Mouse (Mus musculus) lung, embryonic 16.5 days (tissue): ENCODE data around the gene Fcrlb. TPM values are rescaled to one million over a fixed set of nuclear protein-coding genes. Genes with fewer than 3 reads are reported as not detected.

Experiments used
- ATAC-seq: fragments of 200-750 bp; cut with Nextera tagmentation; 2 replicates; pipeline ENCODE4 v1.8.0; 2017; ENCODE audit warnings: low read depth, mild to moderate bottlenecking, moderate library complexity
- H3K27ac ChIP-seq: fragments of 300-500 bp; sonication (generic); 2 replicates; pipeline ENCODE4 v1.5.1; 2014; ENCODE audit warnings: mild to moderate bottlenecking, control low read depth, low read length
- H3K27me3 ChIP-seq: fragments of 300-500 bp; sonication (generic); 2 replicates; pipeline ENCODE4 v1.6.1; 2014; ENCODE audit warnings: low read depth, low read length, mixed read lengths; ENCODE audit not compliant: control insufficient read depth, insufficient read depth
- H3K36me3 ChIP-seq: fragments of 300-500 bp; sonication (generic); 2 replicates; pipeline ENCODE4 v1.6.1; 2014; ENCODE audit warnings: low read length; ENCODE audit not compliant: control insufficient read depth, insufficient read depth
- H3K4me1 ChIP-seq: fragments of 300-500 bp; sonication (generic); replicated peaks from 2 replicates; pipeline ENCODE4 v1.6.1; 2014; ENCODE audit warnings: low read length, mixed read lengths; ENCODE audit not compliant: control insufficient read depth, insufficient read depth
- H3K4me2 ChIP-seq: fragments of 300-500 bp; sonication (generic); 2 replicates; pipeline ENCODE4 v1.6.1; 2014; ENCODE audit warnings: low read depth, low read length, control low read depth
- H3K4me3 ChIP-seq: fragments of 300-500 bp; sonication (generic); 2 replicates; pipeline ENCODE4 v1.5.1; 2014; ENCODE audit warnings: mild to moderate bottlenecking, low read length, control low read depth
- H3K9ac ChIP-seq: fragments of 300-500 bp; sonication (generic); 2 replicates; pipeline ENCODE4 v1.6.1; 2014; ENCODE audit warnings: low read length, control low read depth
- H3K9me3 ChIP-seq: fragments of 300-500 bp; sonication (generic); 2 replicates; pipeline ENCODE4 v1.6.1; 2016; ENCODE audit warnings: low read length; ENCODE audit not compliant: control insufficient read depth
- WGBS: fragments of 180-500 bp; shearing (Covaris S2); extraction: QIAGEN DNeasy Blood & Tissue Kit; methylation state at CpG from one replicate; pipeline ENCODE4 v1.1.7; 2014; 5-methylcytosine and 5-hydroxymethylcytosine counted together
- polyA plus RNA-seq: library from polyadenylated mRNA; unstranded; fragments of >200 nt; fragmentation: Nextera tagmentation; extraction: Ambion mirVana; gene quantifications from 2 replicates; pipeline ENCODE4 v1.2.1, GENCODE M21; 2015

Fcrlb gene
- polyA plus RNA-seq, 1 experiment from 2014 or later, result not detected

DNA sequence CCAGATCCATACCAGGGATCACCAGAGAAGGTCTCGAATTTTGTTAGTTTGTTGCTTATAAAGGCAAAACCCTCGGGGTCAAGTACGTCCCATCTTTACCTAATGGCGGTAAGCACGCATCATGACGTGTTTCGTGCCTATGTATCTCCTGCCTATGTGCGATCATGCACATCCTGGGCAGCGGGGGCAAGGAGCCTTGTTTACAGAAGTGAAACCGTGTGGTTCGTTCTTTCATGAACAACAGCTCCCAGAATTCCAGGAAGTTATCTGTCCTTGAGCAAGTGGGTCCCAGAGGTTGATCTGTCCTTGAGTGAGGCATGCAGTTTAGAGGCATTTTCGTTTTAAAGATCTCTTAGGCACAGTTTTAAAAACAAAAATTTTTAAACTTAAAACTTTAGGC is 26.5 kb upstream of the Fcrlb start:
- Histone ChIP-seq H3K9ac (no peak overlapping the region), H3K27ac (no peak overlapping the region), H3K27me3 (no peaks in the 10 kb centered on the region), H3K9me3 (peaks cover 4% of the 10 kb centered on the region; the same call in 1 of the 2 replicates), H3K36me3 (no peaks in the 10 kb centered on the region), H3K4me2 (no peak overlapping the region), H3K4me1 (no peaks in the 10 kb centered on the region), H3K4me3 (no peak overlapping the region)
- no peak for ATAC-seq
- 84% methylated on average over 12 of the region's 12 CpGs for WGBS

DNA sequence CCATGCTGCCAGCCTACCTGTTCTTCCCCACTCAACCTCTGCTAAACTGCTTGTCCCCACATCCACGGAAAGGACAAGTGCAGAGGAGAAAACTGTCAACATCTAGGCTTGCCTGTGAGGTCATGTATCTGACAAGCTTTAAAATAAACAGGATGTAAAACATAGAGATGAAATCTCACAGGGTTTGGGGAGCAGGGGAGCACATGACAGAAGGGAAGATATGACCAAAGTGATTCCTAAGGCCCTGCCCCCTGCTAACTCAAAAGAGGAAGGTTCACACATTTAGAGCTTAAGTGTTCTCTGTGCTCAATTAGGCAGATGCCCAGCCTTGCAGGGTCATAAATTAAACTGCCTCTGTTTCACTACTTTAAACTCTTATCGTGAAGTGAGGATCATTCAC is 21.6 kb upstream of the Fcrlb start:
- Histone ChIP-seq H3K4me3 (no peak overlapping the region), H3K9me3 (0 out of 2 replicates have a peak, but pooled peaks cover 2% of the 10 kb centered on the region), H3K27me3 (no peaks in the 10 kb centered on the region), H3K27ac (no peak overlapping the region), H3K4me2 (no peak overlapping the region), H3K36me3 (no peaks in the 10 kb centered on the region), H3K9ac (no peak overlapping the region), H3K4me1 (no peaks in the 10 kb centered on the region)
- WGBS, result 46% methylated on average over 2 of the region's 2 CpGs
- no peak for ATAC-seq

DNA sequence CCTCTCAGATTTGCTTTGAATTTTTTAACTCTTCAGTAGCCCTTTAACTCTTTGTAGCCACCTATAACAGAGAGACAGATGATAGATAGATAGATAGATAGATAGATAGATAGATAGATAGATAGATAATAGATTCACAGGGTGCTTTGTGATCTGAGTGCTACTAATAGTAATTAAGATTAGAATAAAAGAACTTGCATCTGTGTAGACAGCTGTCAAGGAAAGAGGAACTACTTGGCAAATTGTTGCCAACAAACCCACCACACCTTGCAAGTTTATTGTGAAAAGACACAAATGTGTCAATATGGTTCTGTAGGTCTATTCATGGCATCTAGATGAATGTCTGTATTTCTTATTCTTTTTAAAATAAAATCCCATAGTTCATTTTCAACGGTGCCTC is 21.2 kb upstream of the Fcrlb start:
- no peaks in the 10 kb centered on the region for H3K4me1 ChIP-seq
- H3K4me3 ChIP-seq, result no peak overlapping the region
- no peak overlapping the region for H3K4me2 ChIP-seq
- no peak overlapping the region for H3K27ac ChIP-seq
- ATAC-seq, result no peak
- 73% methylated on average over 1 of the region's 1 CpGs for WGBS
- H3K27me3 ChIP-seq, result no peaks in the 10 kb centered on the region
- no peaks in the 10 kb centered on the region for H3K36me3 ChIP-seq
- H3K9me3 ChIP-seq, result 0 out of 2 replicates have a peak, but pooled peaks cover 2% of the 10 kb centered on the region
- no peak overlapping the region for H3K9ac ChIP-seq

DNA sequence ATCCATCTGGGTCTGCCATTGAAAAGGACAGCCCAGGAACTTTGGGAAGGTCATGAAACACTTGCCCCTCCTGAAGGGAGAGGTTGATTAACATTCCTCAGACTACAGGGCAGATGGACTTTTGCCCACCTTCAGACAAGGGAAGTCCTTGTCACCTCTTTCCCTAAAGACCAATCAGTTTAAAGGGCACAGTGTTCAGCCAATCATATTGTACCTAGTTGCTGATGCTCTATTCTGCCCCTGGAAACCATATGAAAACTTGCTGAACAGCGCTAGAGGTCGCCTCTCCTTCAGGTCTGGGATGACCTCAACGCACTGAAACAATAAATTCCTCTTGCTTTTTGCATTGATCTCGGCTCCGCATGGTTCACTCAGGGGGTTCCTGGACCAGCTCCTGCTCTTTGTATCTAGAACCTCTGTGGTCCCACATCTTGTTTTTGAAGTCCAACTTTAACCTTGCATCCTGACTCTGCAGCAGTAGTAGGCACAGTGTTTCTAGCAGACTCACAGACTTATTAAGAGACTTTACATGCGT is 20.7 kb upstream of the Fcrlb start:
- Histone ChIP-seq H3K4me1 (no peaks in the 10 kb centered on the region), H3K36me3 (no peaks in the 10 kb centered on the region), H3K4me2 (no peak overlapping the region), H3K9me3 (0 out of 2 replicates have a peak, but pooled peaks cover 2% of the 10 kb centered on the region), H3K27ac (no peak overlapping the region), H3K9ac (no peak overlapping the region), H3K27me3 (no peaks in the 10 kb centered on the region), H3K4me3 (no peak overlapping the region)
- 71% methylated on average over 6 of the region's 6 CpGs for WGBS
- no peak for ATAC-seq

DNA sequence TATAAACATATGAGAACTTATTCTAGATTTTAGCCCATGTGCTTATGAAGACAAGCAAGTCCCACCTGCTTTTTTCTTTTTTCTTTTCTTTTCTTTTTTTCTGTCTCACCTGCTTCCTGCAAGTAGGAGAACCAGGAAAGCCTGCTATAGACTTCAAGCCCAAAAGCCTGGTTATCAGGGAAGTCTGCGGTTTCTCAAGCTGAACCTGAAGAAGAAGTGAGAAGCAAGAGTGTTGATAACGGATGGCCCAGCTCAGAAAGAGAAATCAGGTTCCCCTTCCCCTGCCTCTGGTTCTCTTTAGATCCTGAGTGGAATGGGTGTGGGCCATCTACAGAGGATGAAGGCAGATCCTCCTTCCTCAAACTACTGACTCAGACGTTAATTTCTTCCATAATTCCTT is 19.3 kb upstream of the Fcrlb start:
- 77% methylated on average over 3 of the region's 3 CpGs for WGBS

DNA sequence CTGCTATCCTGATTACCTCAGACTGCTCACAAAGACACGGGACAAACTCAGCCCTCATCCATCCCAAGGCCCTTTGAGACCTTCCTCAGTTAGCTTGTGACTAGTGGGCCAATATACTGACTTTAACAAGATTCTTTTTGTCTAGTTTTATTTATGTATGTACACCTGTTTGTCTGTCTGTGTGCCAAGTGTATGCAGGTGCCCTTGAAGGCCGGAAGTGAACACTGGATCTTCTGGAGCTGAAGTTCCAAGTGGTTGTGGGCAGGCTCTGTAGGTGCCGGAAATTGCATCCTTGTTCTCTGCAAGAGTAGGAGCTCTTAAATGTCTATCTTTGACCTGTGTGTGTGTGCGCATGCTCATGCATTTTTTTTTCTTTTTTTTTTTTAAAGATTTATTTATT is 16.5 kb upstream of the Fcrlb start:
- H3K4me2 ChIP-seq, result no peak overlapping the region
- no peaks in the 10 kb centered on the region for H3K36me3 ChIP-seq
- 74% methylated on average over 4 of the region's 4 CpGs for WGBS
- H3K9ac ChIP-seq, result no peak overlapping the region
- H3K27ac ChIP-seq, result no peak overlapping the region
- no peaks in the 10 kb centered on the region for H3K9me3 ChIP-seq
- no peak for ATAC-seq
- H3K4me3 ChIP-seq, result no peak overlapping the region
- H3K27me3 ChIP-seq, result no peaks in the 10 kb centered on the region
- no peaks in the 10 kb centered on the region for H3K4me1 ChIP-seq

More for the DNA sequence above, 19.3 kb upstream of the Fcrlb start:
- Histone ChIP-seq H3K27ac (no peak overlapping the region), H3K27me3 (no peaks in the 10 kb centered on the region), H3K9me3 (0 out of 2 replicates have a peak, but pooled peaks cover 2% of the 10 kb centered on the region), H3K4me3 (no peak overlapping the region), H3K4me2 (no peak overlapping the region), H3K36me3 (no peaks in the 10 kb centered on the region), H3K4me1 (no peaks in the 10 kb centered on the region), H3K9ac (no peak overlapping the region)
- no peak for ATAC-seq

DNA sequence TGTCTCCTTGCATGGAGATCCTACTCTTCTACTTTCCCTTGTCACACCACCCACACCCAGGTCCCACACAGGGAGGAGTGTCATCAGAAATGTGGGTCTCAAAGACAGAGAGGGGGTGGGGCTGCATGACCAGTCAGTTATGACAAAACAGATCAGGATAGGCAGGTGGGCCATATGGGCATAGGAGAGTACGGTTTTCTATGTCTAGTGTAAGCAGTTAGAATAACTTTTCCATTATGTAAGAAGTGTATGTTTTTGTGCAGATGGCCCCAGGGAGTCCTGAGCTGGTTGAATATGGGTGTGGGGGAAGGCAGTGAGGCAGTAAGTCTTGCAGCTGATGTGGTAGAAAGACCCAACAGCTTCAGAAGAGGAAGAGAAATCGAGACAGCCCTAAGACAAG is 15.7 kb upstream of the Fcrlb start:
- Histone ChIP-seq H3K4me2 (no peak overlapping the region), H3K4me3 (no peak overlapping the region), H3K4me1 (no peaks in the 10 kb centered on the region), H3K36me3 (no peaks in the 10 kb centered on the region), H3K9ac (no peak overlapping the region), H3K27ac (no peak overlapping the region), H3K9me3 (no peaks in the 10 kb centered on the region), H3K27me3 (no peaks in the 10 kb centered on the region)
- WGBS, result 60% methylated on average over 2 of the region's 2 CpGs
- ATAC-seq, result no peak

DNA sequence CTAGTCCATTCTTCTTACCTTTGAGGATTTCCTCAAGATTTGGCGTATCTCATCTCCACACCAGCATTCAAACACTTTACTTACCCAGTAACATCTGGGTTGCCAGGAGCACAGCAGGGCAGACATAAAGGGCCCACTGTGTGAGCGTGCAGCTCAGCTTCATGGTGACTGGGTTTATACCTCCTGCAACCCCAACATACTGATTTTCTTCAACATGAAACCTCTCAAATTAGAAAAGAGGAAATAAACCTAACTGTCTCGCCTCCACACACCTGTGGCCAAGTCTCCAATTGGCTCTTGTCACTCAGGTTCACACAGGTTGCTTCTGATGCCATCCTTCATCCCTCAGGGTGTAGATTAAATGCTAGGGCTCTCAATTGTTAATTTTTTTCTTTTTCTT is 14.6 kb upstream of the Fcrlb start, which contains the start of gene Fcrla:
TSS of gene Fcrla (minus strand) at position 206 of the 400 bp plus-strand sequence.
- H3K9me3 ChIP-seq, result no peaks in the 10 kb centered on the region
- H3K4me2 ChIP-seq, result no peak within 1 kb of the TSS
- no peak within 1 kb of the TSS for H3K4me3 ChIP-seq
- no peaks in the 10 kb centered on the region for H3K27me3 ChIP-seq
- no peak for ATAC-seq
- H3K27ac ChIP-seq, result no peak within 1 kb of the TSS
- no peaks in the 10 kb centered on the region for H3K36me3 ChIP-seq
- no peaks in the 10 kb centered on the region for H3K4me1 ChIP-seq
- no peak within 1 kb of the TSS for H3K9ac ChIP-seq
- 78% methylated on average over 3 of the region's 3 CpGs for WGBS

DNA sequence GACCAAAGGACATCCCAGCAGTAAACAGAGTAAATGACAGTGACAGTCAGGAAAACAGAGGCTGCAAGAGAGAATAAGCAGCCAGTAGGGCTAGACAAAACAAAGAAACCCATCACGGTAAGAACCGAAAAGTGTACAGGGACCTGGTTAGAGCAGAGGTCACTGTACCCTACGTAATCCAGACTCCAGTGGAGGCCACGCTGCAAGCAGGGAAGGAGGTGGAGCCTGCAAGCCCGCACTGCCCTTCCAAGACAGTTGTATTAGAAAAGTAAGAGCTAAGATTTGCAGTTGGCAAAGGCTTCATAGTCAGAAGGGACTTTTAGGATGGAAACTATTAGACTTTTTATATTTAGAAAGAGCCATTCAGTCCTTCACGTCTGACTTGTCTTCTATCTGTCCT is 14.2 kb upstream of the Fcrlb start:
- Histone ChIP-seq H3K4me2 (no peak overlapping the region), H3K36me3 (no peaks in the 10 kb centered on the region), H3K4me3 (no peak overlapping the region), H3K27me3 (no peaks in the 10 kb centered on the region), H3K9ac (no peak overlapping the region), H3K9me3 (no peaks in the 10 kb centered on the region), H3K4me1 (no peaks in the 10 kb centered on the region), H3K27ac (no peak overlapping the region)
- WGBS, result 47% methylated on average over 6 of the region's 6 CpGs
- ATAC-seq, result no peak

DNA sequence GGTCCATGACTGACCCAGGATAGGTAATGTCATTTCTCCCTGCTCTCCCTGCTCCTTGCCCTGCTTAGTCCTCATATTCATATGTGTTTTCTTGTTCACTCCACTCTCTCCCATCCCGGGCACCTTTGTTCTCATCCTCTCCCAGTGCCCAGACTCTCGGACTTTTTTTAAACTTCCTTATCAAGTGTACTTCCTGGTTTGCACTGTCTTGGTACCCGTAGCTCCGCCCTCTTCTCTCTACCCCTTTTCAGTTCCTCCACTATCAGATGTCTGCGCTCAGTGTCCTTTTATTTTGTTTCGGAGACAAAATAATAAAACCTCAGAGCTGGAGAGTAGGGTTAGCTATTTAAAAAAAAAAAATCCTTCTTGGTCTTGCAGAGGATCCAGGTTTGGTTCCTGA is 11.7 kb upstream of the Fcrlb start:
- no peak for ATAC-seq
- no peaks in the 10 kb centered on the region for H3K27me3 ChIP-seq
- no peak overlapping the region for H3K4me3 ChIP-seq
- no peaks in the 10 kb centered on the region for H3K9me3 ChIP-seq
- H3K9ac ChIP-seq, result no peak overlapping the region
- H3K4me2 ChIP-seq, result no peak overlapping the region
- no peaks in the 10 kb centered on the region for H3K36me3 ChIP-seq
- WGBS, result 61% methylated on average over 6 of the region's 6 CpGs
- no peak overlapping the region for H3K27ac ChIP-seq
- H3K4me1 ChIP-seq, result no peaks in the 10 kb centered on the region
